Comparison of ENCODE assay signal across 11 mouse cellular contexts in genomic region chr16:91896426-91896830, GRCm38 (mm10).
A peak's percentile ranks its signal among the peaks of the same experiment; 100 is the strongest.
DNase-seq lines count a peak whose midpoint lies in the region; ATAC-seq and TF ChIP-seq lines count a peak whose summit lies in the region.
"Had no signal": no experiment of that assay in that cellular context is flagged by ENCODE, and none has a peak within 500 bp of the region (broad histone marks: within the 10 kb centered on the region; RNA-seq: fewer than 3 reads in every experiment).

No protein-coding gene starts in this region.

- DNase-seq in NIH3T3 (ENCODE audit: low read depth) = peak; percentile 36
- DNase-seq in forebrain, postnatal 0 days = peak; percentile 91
- DNase-seq in spleen, adult 18-20 months = no peak
- DNase-seq in thymus, adult 2 months = no peak
- DNase-seq: kidney, postnatal 4 days; lung, postnatal 14 days; thymus, adult 18-20 months had no signal

- H3K9me3 ChIP-seq in forebrain, postnatal 0 days (ENCODE audit: low read length) = no peaks in the 10 kb centered on the region
- H3K9me3 ChIP-seq in limb, embryonic 13.5 days = no peaks in the 10 kb centered on the region
- H3K9me3 ChIP-seq in kidney, embryonic 16.5 days (ENCODE audit: low read length) = no peaks in the 10 kb centered on the region
- H3K9me3 ChIP-seq: heart, embryonic 15.5 days had no signal

- peaks cover 20% of the 10 kb centered on the region for H3K36me3 ChIP-seq in forebrain, postnatal 0 days (ENCODE audit: insufficient read depth)
- no peaks in the 10 kb centered on the region for H3K36me3 ChIP-seq in limb, embryonic 13.5 days
- H3K36me3 ChIP-seq in thymus, adult 2 months (ENCODE audit: control insufficient read depth, insufficient read depth, low read length) = no peaks in the 10 kb centered on the region
- no peaks in the 10 kb centered on the region for H3K36me3 ChIP-seq in kidney, embryonic 16.5 days (ENCODE audit: insufficient read depth, low read length)
- H3K36me3 ChIP-seq: heart, embryonic 15.5 days had no signal

- peak overlapping the region; percentile 83 for H3K27ac ChIP-seq in forebrain, postnatal 0 days (ENCODE audit: low read depth, low read length)
- peak overlapping the region; percentile 63 for H3K27ac ChIP-seq in limb, embryonic 13.5 days
- no peak overlapping the region for H3K27ac ChIP-seq in thymus, adult 2 months (ENCODE audit: control insufficient read depth, insufficient read depth, low read length)
- no peak overlapping the region for H3K27ac ChIP-seq in kidney, embryonic 16.5 days (ENCODE audit: low read length)
- H3K27ac ChIP-seq: heart, embryonic 15.5 days had no signal

- peaks cover 15% of the 10 kb centered on the region; the same call in 1 of the 2 replicates for H3K4me1 ChIP-seq in forebrain, postnatal 0 days (ENCODE audit: insufficient read depth)
- peaks cover 22% of the 10 kb centered on the region for H3K4me1 ChIP-seq in limb, embryonic 13.5 days
- H3K4me1 ChIP-seq in thymus, adult 2 months (replicated peaks; ENCODE audit: control insufficient read depth, insufficient read depth, low read length) = no peaks in the 10 kb centered on the region
- no peaks in the 10 kb centered on the region for H3K4me1 ChIP-seq in kidney, embryonic 16.5 days (ENCODE audit: insufficient read depth, low read length)
- H3K4me1 ChIP-seq: heart, embryonic 15.5 days had no signal

- H3K9ac ChIP-seq in forebrain, postnatal 0 days = no peak overlapping the region; the same call in 1 of the 2 replicates
- no peak overlapping the region for H3K9ac ChIP-seq in limb, embryonic 13.5 days
- H3K9ac ChIP-seq in kidney, embryonic 16.5 days (replicated peaks; ENCODE audit: low read length) = no peak overlapping the region
- H3K9ac ChIP-seq: heart, embryonic 15.5 days had no signal

- H3K4me2 ChIP-seq in forebrain, postnatal 0 days (ENCODE audit: low read depth) = no peak overlapping the region
- no peak overlapping the region for H3K4me2 ChIP-seq in limb, embryonic 13.5 days (replicated peaks)
- H3K4me2 ChIP-seq in kidney, embryonic 16.5 days (replicated peaks; ENCODE audit: low read depth, low read length) = no peak overlapping the region
- H3K4me2 ChIP-seq: heart, embryonic 15.5 days had no signal

- WGBS in forebrain, postnatal 0 days = 37% methylated on average over 6 of the region's 6 CpGs
- 30% methylated on average over 6 of the region's 6 CpGs for WGBS in limb, embryonic 13.5 days
- WGBS in thymus, adult 2 months = 89% methylated on average over 6 of the region's 6 CpGs
- 71% methylated on average over 6 of the region's 6 CpGs for WGBS in kidney, embryonic 16.5 days

- TF ChIP-seq POLR2A in thymus, adult 2 months (IDR thresholded peaks at IDR 0.05; ENCODE audit: control insufficient read depth, extremely low read depth, insufficient read depth, low read length, poor library complexity) = no peak

- no peak for TF ChIP-seq CTCF in forebrain, postnatal 0 days (IDR thresholded peaks at IDR 0.05; ENCODE audit: low read depth)
- TF ChIP-seq CTCF in thymus, adult 2 months (IDR thresholded peaks at IDR 0.05; ENCODE audit: borderline replicate concordance, control insufficient read depth, extremely low read depth, insufficient read depth, low read length, poor library complexity) = no peak

- no peak overlapping the region for H3K4me3 ChIP-seq in forebrain, postnatal 0 days (ENCODE audit: low read depth, low read length)
- H3K4me3 ChIP-seq in limb, embryonic 13.5 days = no peak overlapping the region
- no peak overlapping the region for H3K4me3 ChIP-seq in thymus, adult 2 months (ENCODE audit: control insufficient read depth, insufficient read depth, low read length)
- no peak overlapping the region for H3K4me3 ChIP-seq in kidney, embryonic 16.5 days (ENCODE audit: low read length)
- H3K4me3 ChIP-seq: heart, embryonic 15.5 days had no signal

- ATAC-seq in cerebellum, adult (ENCODE audit: insufficient number of reproducible peaks, low FRiP score, low TSS enrichment) = peak; percentile 36
- ATAC-seq in forebrain, postnatal 0 days = peak; percentile 82
- ATAC-seq in limb, embryonic 13.5 days (ENCODE audit: low FRiP score, low read depth) = peak; percentile 46; the same call in 1 of the 2 replicates
- no peak for ATAC-seq in kidney, embryonic 16.5 days (ENCODE audit: low FRiP score, low TSS enrichment)

- H3K27me3 ChIP-seq in forebrain, postnatal 0 days (ENCODE audit: insufficient read depth, low read length) = no peaks in the 10 kb centered on the region
- H3K27me3 ChIP-seq in limb, embryonic 13.5 days = no peaks in the 10 kb centered on the region
- H3K27me3 ChIP-seq in thymus, adult 2 months (ENCODE audit: control insufficient read depth, insufficient read depth, low read length) = no peaks in the 10 kb centered on the region
- H3K27me3 ChIP-seq in kidney, embryonic 16.5 days (ENCODE audit: insufficient read depth, low read length) = no peaks in the 10 kb centered on the region
- H3K27me3 ChIP-seq: heart, embryonic 15.5 days had no signal

Comparison
In these comparisons a context has a peak if more than half of its experiments do, and no peak if none do; other contexts are left out.
1. DNase-seq: peak in NIH3T3 (single experiment) and forebrain, postnatal 0 days (single experiment); none in spleen, adult 18-20 months (0 of 2) and thymus, adult 2 months (single experiment).
2. H3K27ac ChIP-seq: peak in forebrain, postnatal 0 days (single experiment) and limb, embryonic 13.5 days (single experiment); none in thymus, adult 2 months (single experiment) and kidney, embryonic 16.5 days (single experiment).